Mouse (Mus musculus) liver, embryonic 13.5 days (tissue): ENCODE data around the gene Drap1. TPM values are rescaled to one million over a fixed set of nuclear protein-coding genes. Genes with fewer than 3 reads are reported as not detected.

ENCODE experiments used
- ATAC-seq: fragments of 200-750 bp; cut with Nextera tagmentation; 2 replicates; pipeline ENCODE4 v1.8.0; 2017; ENCODE audit warnings: low read depth, mild to moderate bottlenecking, moderate number of reproducible peaks, moderate library complexity
- DNase-seq: peaks from one replicate; pipeline ENCODE4 v3.0.0; 2022
- H3K27ac ChIP-seq: fragments of 300-500 bp; sonication (generic); 2 replicates; pipeline ENCODE4 v1.5.1; 2015; ENCODE audit warnings: moderate library complexity, mild to moderate bottlenecking, inconsistent platforms
- H3K27me3 ChIP-seq: fragments of 300-500 bp; sonication (generic); 2 replicates; pipeline ENCODE4 v1.6.1; 2015; ENCODE audit warnings: mild to moderate bottlenecking, inconsistent platforms
- H3K36me3 ChIP-seq: fragments of 300-500 bp; sonication (generic); 2 replicates; pipeline ENCODE4 v1.6.1; 2015; ENCODE audit warnings: mild to moderate bottlenecking, inconsistent platforms
- H3K4me1 ChIP-seq: fragments of 300-500 bp; sonication (generic); replicated peaks from 2 replicates; pipeline ENCODE4 v1.6.1; 2015; ENCODE audit warnings: inconsistent platforms
- H3K4me2 ChIP-seq: fragments of 300-500 bp; sonication (generic); 2 replicates; pipeline ENCODE4 v1.6.1; 2015; ENCODE audit warnings: inconsistent platforms, mild to moderate bottlenecking, moderate library complexity
- H3K4me3 ChIP-seq: fragments of 300-500 bp; sonication (generic); replicated peaks from 2 replicates; pipeline ENCODE4 v1.5.1; 2015; ENCODE audit warnings: mild to moderate bottlenecking, inconsistent platforms
- H3K9ac ChIP-seq: fragments of 300-500 bp; sonication (generic); 2 replicates; pipeline ENCODE4 v1.6.1; 2015; ENCODE audit warnings: mild to moderate bottlenecking, inconsistent platforms
- H3K9me3 ChIP-seq: fragments of 300-500 bp; sonication (generic); replicated peaks from 2 replicates; pipeline ENCODE4 v1.6.1; 2016; ENCODE audit warnings: inconsistent platforms
- WGBS: fragments of 180-500 bp; shearing (Covaris S2); methylation state at CpG from one replicate; pipeline ENCODE4 v1.1.7; 2015; ENCODE audit not compliant: insufficient replicate concordance; 5-methylcytosine and 5-hydroxymethylcytosine counted together
- polyA plus RNA-seq: library from polyadenylated mRNA; unstranded; fragments of >200 nt; fragmentation: Nextera tagmentation; extraction: Ambion mirVana; gene quantifications from 2 replicates; pipeline ENCODE4 v1.2.1, GENCODE M21; 2015

The Drap1 gene
- polyA plus RNA-seq, 1 experiment from 2014 or later: 90.0 TPM

GRCm38 (mm10) chr19:5374177-5374576 lies 50.6 kb downstream of the Drap1 start:
- Histone ChIP-seq H3K27me3 (no peaks in the 10 kb centered on the region), H3K27ac (no peak overlapping the region), H3K9me3 (no peaks in the 10 kb centered on the region), H3K9ac (no peak overlapping the region), H3K4me3 (no peak overlapping the region), H3K4me2 (no peak overlapping the region), H3K4me1 (no peaks in the 10 kb centered on the region; the same call in 1 of the 2 replicates), H3K36me3 (peaks cover 60% of the 10 kb centered on the region)
- WGBS: 72% methylated on average over 4 of the region's 4 CpGs
- ATAC-seq (no peak), DNase-seq (no peak)

Other genes with a start within 250 kb of the Drap1 start
- gene Pacs1, start 151.9 kb downstream of the Drap1 start, polyA plus RNA-seq: 7.7 and 10.4 TPM in 2 replicates
- gene Sf3b2, start 129.5 kb downstream of the Drap1 start, polyA plus RNA-seq: 157 TPM in 2 replicates
- gene Gal3st3, start 126.6 kb downstream of the Drap1 start, polyA plus RNA-seq: 0.15 and 0.17 TPM in 2 replicates
- gene Catsper1, start 89.2 kb downstream of the Drap1 start, polyA plus RNA-seq: not detected in 2 replicates
- 0.34 and 0.39 TPM in 2 replicates for gene Cst6, start 75.4 kb downstream of the Drap1 start, polyA plus RNA-seq
- gene Eif1ad, start 58.2 kb downstream of the Drap1 start, polyA plus RNA-seq: 39.6 and 42.6 TPM in 2 replicates
- 337 and 338 TPM in 2 replicates for gene Banf1, start 57.8 kb downstream of the Drap1 start, polyA plus RNA-seq
- gene Sart1, start 36.3 kb downstream of the Drap1 start, polyA plus RNA-seq: 35.1 and 41.0 TPM in 2 replicates
- 0.12 TPM in 1 of 2 replicates, not detected in the other for gene Tsga10ip, start 22.5 kb downstream of the Drap1 start, polyA plus RNA-seq
- gene AI837181, start 165 bp upstream of the Drap1 start, polyA plus RNA-seq: 18.0 and 19.0 TPM in 2 replicates
- not detected in 2 replicates for gene Fosl1, start 22.6 kb upstream of the Drap1 start, polyA plus RNA-seq
- gene Ccdc85b, start 32.9 kb upstream of the Drap1 start, polyA plus RNA-seq: 2.0 and 2.1 TPM in 2 replicates
- gene Fibp, start 35.6 kb upstream of the Drap1 start, polyA plus RNA-seq: 34.0 and 34.7 TPM in 2 replicates
- gene Ctsw, start 43.5 kb upstream of the Drap1 start, polyA plus RNA-seq: 0.35 and 0.53 TPM in 2 replicates
- 20.4 and 21.4 TPM in 2 replicates for gene Efemp2, start 49.0 kb upstream of the Drap1 start, polyA plus RNA-seq
- gene Mus81, start 63.4 kb upstream of the Drap1 start, polyA plus RNA-seq: 16.3 and 16.8 TPM in 2 replicates
- 1,341 and 1,482 TPM in 2 replicates for gene Cfl1, start 65.5 kb upstream of the Drap1 start, polyA plus RNA-seq
- 0.09 TPM in 1 of 2 replicates, not detected in the other for gene 1700020D05Rik, start 78.8 kb upstream of the Drap1 start, polyA plus RNA-seq
- 6.4 and 7.0 TPM in 2 replicates for gene Snx32, start 85.6 kb upstream of the Drap1 start, polyA plus RNA-seq
- gene Ovol1, start 135.7 kb upstream of the Drap1 start, polyA plus RNA-seq: 0.06 and 0.09 TPM in 2 replicates
- 2.3 and 2.9 TPM in 2 replicates for gene Ap5b1, start 143.0 kb upstream of the Drap1 start, polyA plus RNA-seq
- 164 and 176 TPM in 2 replicates for gene Rnaseh2c, start 176.9 kb upstream of the Drap1 start, polyA plus RNA-seq
- 21.7 and 23.8 TPM in 2 replicates for gene Kat5, start 185.3 kb upstream of the Drap1 start, polyA plus RNA-seq
- 24.5 and 28.8 TPM in 2 replicates for gene Rela, start 212.5 kb upstream of the Drap1 start, polyA plus RNA-seq
- 23.3 and 24.6 TPM in 2 replicates for gene Sipa1, start 238.7 kb upstream of the Drap1 start, polyA plus RNA-seq